ENCODE assay signal across 21 mouse cellular contexts in the genomic region with DNA sequence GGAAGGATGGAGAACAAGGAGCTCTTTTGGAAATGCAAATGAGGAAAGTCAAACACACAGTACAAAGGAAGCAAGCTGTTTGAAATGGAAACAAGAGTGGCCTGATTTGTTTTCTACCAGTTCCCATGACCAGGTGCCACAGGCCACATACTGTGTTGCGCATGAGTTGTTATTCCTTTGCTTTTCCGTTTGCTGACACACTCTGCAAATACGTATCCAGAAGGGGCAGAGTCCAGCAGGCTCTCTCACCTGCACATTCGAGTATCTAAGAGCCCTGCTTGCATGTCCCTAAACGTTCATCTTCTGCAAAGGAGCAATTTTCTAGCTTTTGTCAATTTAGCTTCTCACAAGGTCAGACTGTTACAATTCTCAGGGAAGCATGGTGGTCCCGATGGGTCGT.
"Had no signal": no experiment of that assay in that cellular context is flagged by ENCODE, and none has a peak within 500 bp of the region (broad histone marks: within the 10 kb centered on the region; RNA-seq: fewer than 3 reads in every experiment).

No protein-coding gene starts in this region.

- H3K4me3 ChIP-seq: layer of hippocampus, adult 2 months; limb, embryonic 12.5 days; limb, embryonic 15.5 days; liver, embryonic 15.5 days; midbrain, embryonic 12.5 days; midbrain, embryonic 15.5 days; neural tube, embryonic 12.5 days; neural tube, embryonic 15.5 days had no signal

- H3K9me3 ChIP-seq: limb, embryonic 12.5 days; limb, embryonic 15.5 days; liver, embryonic 15.5 days; midbrain, embryonic 12.5 days; midbrain, embryonic 15.5 days; neural tube, embryonic 12.5 days; neural tube, embryonic 15.5 days had no signal

- ATAC-seq: inflammation-experienced regulatory T-cells, adult 6 months; lung, postnatal 0 days; midbrain, embryonic 15.5 days had no signal

- H3K9ac ChIP-seq: limb, embryonic 12.5 days; limb, embryonic 15.5 days; liver, embryonic 15.5 days; lung, embryonic 14.5 days; midbrain, embryonic 12.5 days; midbrain, embryonic 15.5 days; neural tube, embryonic 12.5 days; neural tube, embryonic 15.5 days had no signal

- H3K36me3 ChIP-seq: limb, embryonic 12.5 days; limb, embryonic 15.5 days; liver, embryonic 15.5 days; midbrain, embryonic 12.5 days; midbrain, embryonic 15.5 days; neural tube, embryonic 12.5 days; neural tube, embryonic 15.5 days had no signal

- H3K27ac ChIP-seq: layer of hippocampus, adult 2 months; limb, embryonic 12.5 days; limb, embryonic 15.5 days; liver, embryonic 15.5 days; macrophage; midbrain, embryonic 12.5 days; midbrain, embryonic 15.5 days; neural tube, embryonic 12.5 days; neural tube, embryonic 15.5 days had no signal

- H3K4me1 ChIP-seq: liver, embryonic 15.5 days; midbrain, embryonic 12.5 days; midbrain, embryonic 15.5 days; neural tube, embryonic 12.5 days; neural tube, embryonic 15.5 days had no signal

- DNase-seq: kidney, adult 18-20 months; kidney, adult 9 months; kidney, postnatal 14 days; kidney, postnatal 4 days; left cerebral cortex, postnatal 4 days; lung, embryonic 14.5 days; right cerebral cortex, postnatal 25 days; spleen, adult 18-20 months; thymus, adult 18-20 months; thymus, postnatal 36 days had no signal

- H3K27me3 ChIP-seq: limb, embryonic 12.5 days; limb, embryonic 15.5 days; liver, embryonic 15.5 days; midbrain, embryonic 12.5 days; midbrain, embryonic 15.5 days; neural tube, embryonic 12.5 days; neural tube, embryonic 15.5 days had no signal

- H3K4me2 ChIP-seq: limb, embryonic 12.5 days; limb, embryonic 15.5 days; liver, embryonic 15.5 days; lung, embryonic 14.5 days; midbrain, embryonic 12.5 days; midbrain, embryonic 15.5 days; neural tube, embryonic 12.5 days; neural tube, embryonic 15.5 days had no signal
